Mouse (Mus musculus) ES-E14 (cell line): ENCODE results near the gene Rps7. TPM values are rescaled to one million over a fixed set of nuclear protein-coding genes. Genes with fewer than 3 reads are reported as not detected.

Experiments
- DNase-seq: peaks from one replicate; pipeline ENCODE4 v3.0.0-alpha.2; 2013; ENCODE audit warnings: low read depth, low spot score
- H3K27ac ChIP-seq: 2 replicates; pipeline ENCODE4 v1.5.1; 2012; ENCODE audit warnings: low read depth, mild to moderate bottlenecking, low read length, moderate library complexity, mixed read lengths; ENCODE audit not compliant: poor library complexity, insufficient read depth, severe bottlenecking
- H3K36me3 ChIP-seq: 2 replicates; pipeline ENCODE4 v1.6.1; 2012; ENCODE audit warnings: mild to moderate bottlenecking, low read length, moderate library complexity, mixed read lengths; ENCODE audit not compliant: control insufficient read depth, poor library complexity, insufficient read depth, severe bottlenecking
- H3K4me1 ChIP-seq, 2 experiments: fragments of 150-350 bp in 1 of 2; sonication (generic) in 1 of 2; 2 replicates each; pipeline ENCODE4 v1.6.1; 2012; ENCODE audit warnings: low read length in 2 of 2, mild to moderate bottlenecking in 1 of 2, mixed read lengths in 1 of 2; ENCODE audit not compliant: control insufficient read depth in 2 of 2, insufficient read depth in 2 of 2, poor library complexity in 1 of 2
- H3K4me3 ChIP-seq, 2 experiments: fragments of 150-350 bp in 1 of 2; sonication (generic) in 1 of 2; 2 replicates each; pipeline ENCODE4 v1.5.1; 2012; ENCODE audit warnings: low read length in 2 of 2, low read depth in 1 of 2, mild to moderate bottlenecking in 1 of 2, mixed read lengths in 1 of 2; ENCODE audit not compliant: insufficient read depth in 1 of 2, poor library complexity in 1 of 2, severe bottlenecking in 1 of 2
- H3K9ac ChIP-seq: 2 replicates; pipeline ENCODE4 v1.6.1; 2012; ENCODE audit warnings: low read depth, mild to moderate bottlenecking, low read length, mixed read lengths; ENCODE audit not compliant: poor library complexity, insufficient read depth, severe bottlenecking
- H3K9me3 ChIP-seq: fragments of 150-350 bp; sonication (generic); 2 replicates; pipeline ENCODE4 v1.6.1; 2012; ENCODE audit warnings: low read depth, mild to moderate bottlenecking, low read length; ENCODE audit not compliant: control insufficient read depth, insufficient read depth
- CHD2 ChIP-seq: IDR thresholded peaks from 2 replicates; pipeline ENCODE4 v1.6.1; 2014; ENCODE audit warnings: mild to moderate bottlenecking, low read depth, low read length, inconsistent platforms
- HCFC1 ChIP-seq: IDR thresholded peaks from 2 replicates; pipeline ENCODE4 v1.6.1; 2012; ENCODE audit warnings: low read length, inconsistent platforms, borderline replicate concordance; ENCODE audit not compliant: insufficient read depth
- MAFK ChIP-seq: IDR thresholded peaks from 2 replicates; pipeline ENCODE4 v1.6.1; 2014; ENCODE audit warnings: mild to moderate bottlenecking, low read depth, low read length, inconsistent platforms; ENCODE audit not compliant: insufficient read depth
- ZC3H11A ChIP-seq: IDR thresholded peaks from 2 replicates; pipeline ENCODE4 v1.6.1; 2012; ENCODE audit warnings: low read depth, mild to moderate bottlenecking, inconsistent platforms, low read length, borderline replicate concordance
- ZNF384 ChIP-seq: IDR thresholded peaks from 2 replicates; pipeline ENCODE4 v1.6.1; 2012; ENCODE audit warnings: low read depth, low read length, inconsistent platforms
- in situ Hi-C, 2 experiments: fragments of 600-800 bp; cut with MboI; formaldehyde crosslinking; loops; one replicate each; pipeline ENCODE4 v1.15.1; 2025; ENCODE audit warnings: low sequenced_read_pairs in 2 of 2, inconsistent platforms in 1 of 2; ENCODE audit not compliant: unreplicated experiment in 2 of 2
- total RNA-seq: library from RNA; depleted of rRNA; stranded (reverse); fragments of 300-350 nt; gene quantifications from 2 replicates; pipeline ENCODE4 v1.2.3, GENCODE M21; 2012; rRNA removed

Rps7 gene
- total RNA-seq, 1 experiment, result 1,705 TPM

GRCm38 (mm10) chr12:28589090-28589868 is 46.5 kb downstream of the Rps7 start:
- Histone ChIP-seq H3K36me3 (no peaks in the 10 kb centered on the region), H3K9me3 (no peaks in the 10 kb centered on the region), H3K4me1 (no peaks in the 10 kb centered on the region), H3K4me3 (peak overlapping the region; percentile 27 to 47; a peak in 3 of 4 replicates), H3K27ac (no peak overlapping the region), H3K9ac (no peak overlapping the region)
- DNase-seq, result peak; percentile 69
- no peak for TF ChIP-seq HCFC1
- no peak for TF ChIP-seq CHD2
- TF ChIP-seq ZC3H11A, result peak; percentile 86
- TF ChIP-seq ZNF384, result no peak
- TF ChIP-seq MAFK, result no peak
- in situ Hi-C loops, result no loop called here

GRCm38 (mm10) chr12:28587949-28588348 is 47.8 kb downstream of the Rps7 start:
- TF ChIP-seq MAFK, result no peak
- TF ChIP-seq ZNF384, result no peak
- no peak for TF ChIP-seq HCFC1
- TF ChIP-seq CHD2, result no peak
- TF ChIP-seq ZC3H11A, result no peak
- Histone ChIP-seq H3K4me1 (no peaks in the 10 kb centered on the region), H3K9ac (no peak overlapping the region), H3K9me3 (no peaks in the 10 kb centered on the region), H3K36me3 (no peaks in the 10 kb centered on the region), H3K27ac (no peak overlapping the region), H3K4me3 (no peak overlapping the region)
- no peak for DNase-seq
- in situ Hi-C loops, result no loop called here

GRCm38 (mm10) chr12:28584036-28584435 is 51.7 kb downstream of the Rps7 start:
- H3K9me3 ChIP-seq, result no peaks in the 10 kb centered on the region
- no peak overlapping the region for H3K27ac ChIP-seq
- H3K4me3 ChIP-seq, result no peak overlapping the region
- H3K36me3 ChIP-seq, result no peaks in the 10 kb centered on the region
- TF ChIP-seq ZNF384 (no peak), ZC3H11A (no peak), MAFK (no peak), HCFC1 (no peak), CHD2 (no peak)
- no peaks in the 10 kb centered on the region for H3K4me1 ChIP-seq
- no peak overlapping the region for H3K9ac ChIP-seq
- in situ Hi-C loops, result no loop called here
- no peak for DNase-seq

GRCm38 (mm10) chr12:28582423-28582822 is 53.3 kb downstream of the Rps7 start, which contains the start of gene Allc:
Gene Allc (minus strand): TSS chr12:28582523.
- no peaks in the 10 kb centered on the region for H3K36me3 ChIP-seq
- TF ChIP-seq ZNF384, result no peak
- TF ChIP-seq ZC3H11A, result no peak
- TF ChIP-seq MAFK, result no peak
- no peak for TF ChIP-seq CHD2
- no peak for TF ChIP-seq HCFC1
- in situ Hi-C loops, result no loop called here

More at GRCm38 (mm10) chr12:28582423-28582822, 53.3 kb downstream of the Rps7 start, which contains the start of gene Allc:
- Histone ChIP-seq H3K9me3 (no peaks in the 10 kb centered on the region), H3K27ac (no peak within 1 kb of the TSS), H3K4me1 (no peaks in the 10 kb centered on the region), H3K9ac (no peak within 1 kb of the TSS), H3K4me3 (no peak within 1 kb of the TSS)
- no peak for DNase-seq

Other genes starting within 250 kb of the Rps7 start
- 0.71 and 1.3 TPM in 2 replicates for gene Dcdc2c, start 83.6 kb downstream of the Rps7 start, total RNA-seq
- gene Allc, start 53.4 kb downstream of the Rps7 start, total RNA-seq, result not detected in 2 replicates
- 0.18 TPM in 1 of 2 replicates, not detected in the other for gene Colec11, start 12.6 kb downstream of the Rps7 start, total RNA-seq
- gene Rnaseh1, start 13.6 kb upstream of the Rps7 start, total RNA-seq, result 29.5 and 32.8 TPM in 2 replicates
- 19.0 and 25.3 TPM in 2 replicates for gene Adi1, start 39.3 kb upstream of the Rps7 start, total RNA-seq
- 18.9 and 20.4 TPM in 2 replicates for gene Trappc12, start 114.5 kb upstream of the Rps7 start, total RNA-seq
- 41.5 and 43.7 TPM in 2 replicates for gene Eipr1, start 115.8 kb upstream of the Rps7 start, total RNA-seq